Mouse (Mus musculus): ENCODE measurements around the gene Rbbp6. TPM values are rescaled to one million over a fixed set of nuclear protein-coding genes. Genes with fewer than 3 reads are reported as not detected.

The Rbbp6 gene
- 29.3 and 30.6 TPM in 2 replicates for polyA plus RNA-seq (2016; fragmentation: Nextera tagmentation; extraction: Ambion mirVana)

- H3K4me3 ChIP-seq, result no peak within 1 kb of the TSS
- H3K9me3 ChIP-seq, result no peaks in the 10 kb centered on the region
- no peaks in the 10 kb centered on the region for H3K27me3 ChIP-seq (replicated peaks; ENCODE audit: low read depth, poor library complexity, severe bottlenecking)
- DNase-seq (ENCODE audit: low spot score), result no peak
- H3K36me3 ChIP-seq (replicated peaks), result no peaks in the 10 kb centered on the region
- WGBS, result 84% methylated on average over 5 of the region's 5 CpGs
- H3K4me1 ChIP-seq, result peaks cover 5% of the 10 kb centered on the region
- H3K27ac ChIP-seq (replicated peaks), result no peak within 1 kb of the TSS
These were observed at the start of gene Rbbp6 for GRCm38 (mm10) chr7:122965386-122965785. Gene Rbbp6, plus strand, starts transcription at chr7:122965686.

- H3K4me1 ChIP-seq, result no peaks in the 10 kb centered on the region
- WGBS, result 46% methylated on average over 13 of the region's 13 CpGs
- H3K36me3 ChIP-seq (replicated peaks), result no peaks in the 10 kb centered on the region
- no peaks in the 10 kb centered on the region for H3K27me3 ChIP-seq (replicated peaks; ENCODE audit: low read depth, poor library complexity, severe bottlenecking)
- H3K9me3 ChIP-seq, result no peaks in the 10 kb centered on the region
- H3K4me3 ChIP-seq, result no peak overlapping the region
- no peak overlapping the region for H3K27ac ChIP-seq (replicated peaks)
- peak; percentile 55 for DNase-seq (ENCODE audit: low spot score)
These were observed 45.5 kb upstream of the Rbbp6 start for GRCm38 (mm10) chr7:122919728-122920582.

- DNase-seq (ENCODE audit: low spot score), result peak; percentile 18
- Histone ChIP-seq H3K9me3 (no peaks in the 10 kb centered on the region), H3K27ac (replicated peaks) (no peak overlapping the region), H3K36me3 (replicated peaks) (no peaks in the 10 kb centered on the region), H3K27me3 (replicated peaks; ENCODE audit: low read depth, poor library complexity, severe bottlenecking) (no peaks in the 10 kb centered on the region), H3K4me3 (no peak overlapping the region), H3K4me1 (no peaks in the 10 kb centered on the region)
- 81% methylated on average over 9 of the region's 9 CpGs for WGBS
These were observed 43.9 kb upstream of the Rbbp6 start for GRCm38 (mm10) chr7:122921537-122921936.

- DNase-seq (ENCODE audit: low spot score), result no peak
- Histone ChIP-seq H3K36me3 (replicated peaks) (no peaks in the 10 kb centered on the region), H3K4me1 (no peaks in the 10 kb centered on the region), H3K27me3 (replicated peaks; ENCODE audit: low read depth, poor library complexity, severe bottlenecking) (no peaks in the 10 kb centered on the region), H3K27ac (replicated peaks) (no peak overlapping the region), H3K9me3 (no peaks in the 10 kb centered on the region), H3K4me3 (no peak overlapping the region)
- WGBS, result 71% methylated on average over 3 of the region's 3 CpGs
These were observed 41.2 kb upstream of the Rbbp6 start for GRCm38 (mm10) chr7:122924256-122924655.

- no peaks in the 10 kb centered on the region for H3K36me3 ChIP-seq (replicated peaks)
- H3K4me1 ChIP-seq, result no peaks in the 10 kb centered on the region
- H3K9me3 ChIP-seq, result no peaks in the 10 kb centered on the region
- H3K27ac ChIP-seq (replicated peaks), result no peak overlapping the region
- no peaks in the 10 kb centered on the region for H3K27me3 ChIP-seq (replicated peaks; ENCODE audit: low read depth, poor library complexity, severe bottlenecking)
- H3K4me3 ChIP-seq, result no peak overlapping the region
- WGBS, result 57% methylated on average over 3 of the region's 3 CpGs
- DNase-seq (ENCODE audit: low spot score), result no peak
These were observed 35.0 kb upstream of the Rbbp6 start for GRCm38 (mm10) chr7:122930494-122930893.

GRCm38 (mm10) chr7:122932171-122932570 is 33.3 kb upstream of the Rbbp6 start:
- Histone ChIP-seq H3K27ac (replicated peaks) (no peak overlapping the region), H3K9me3 (no peaks in the 10 kb centered on the region), H3K27me3 (replicated peaks; ENCODE audit: low read depth, poor library complexity, severe bottlenecking) (no peaks in the 10 kb centered on the region), H3K4me1 (no peaks in the 10 kb centered on the region), H3K4me3 (no peak overlapping the region), H3K36me3 (replicated peaks) (no peaks in the 10 kb centered on the region)
- WGBS, result 65% methylated on average over 1 of the region's 1 CpGs
- no peak for DNase-seq (ENCODE audit: low spot score)

- Histone ChIP-seq H3K9me3 (no peaks in the 10 kb centered on the region), H3K36me3 (replicated peaks) (no peaks in the 10 kb centered on the region), H3K27me3 (replicated peaks; ENCODE audit: low read depth, poor library complexity, severe bottlenecking) (no peaks in the 10 kb centered on the region), H3K4me3 (no peak overlapping the region), H3K4me1 (no peaks in the 10 kb centered on the region; the same call in 1 of the 2 replicates), H3K27ac (replicated peaks) (no peak overlapping the region)
- no peak for DNase-seq (ENCODE audit: low spot score)
These were observed 28.9 kb upstream of the Rbbp6 start for GRCm38 (mm10) chr7:122936626-122937025.

GRCm38 (mm10) chr7:122938197-122938596 is 27.3 kb upstream of the Rbbp6 start:
- H3K27ac ChIP-seq (replicated peaks), result no peak overlapping the region
- no peaks in the 10 kb centered on the region; the same call in 1 of the 2 replicates for H3K4me1 ChIP-seq
- H3K9me3 ChIP-seq, result no peaks in the 10 kb centered on the region
- H3K36me3 ChIP-seq (replicated peaks), result no peaks in the 10 kb centered on the region
- no peak for DNase-seq (ENCODE audit: low spot score)
- 76% methylated on average over 1 of the region's 1 CpGs for WGBS
- H3K27me3 ChIP-seq (replicated peaks; ENCODE audit: low read depth, poor library complexity, severe bottlenecking), result no peaks in the 10 kb centered on the region
- no peak overlapping the region for H3K4me3 ChIP-seq

- H3K4me3 ChIP-seq, result no peak overlapping the region
- no peaks in the 10 kb centered on the region for H3K36me3 ChIP-seq (replicated peaks)
- 85% methylated on average over 3 of the region's 3 CpGs for WGBS
- H3K4me1 ChIP-seq, result no peaks in the 10 kb centered on the region; the same call in 1 of the 2 replicates
- DNase-seq (ENCODE audit: low spot score), result no peak
- H3K9me3 ChIP-seq, result no peaks in the 10 kb centered on the region
- no peaks in the 10 kb centered on the region for H3K27me3 ChIP-seq (replicated peaks; ENCODE audit: low read depth, poor library complexity, severe bottlenecking)
- no peak overlapping the region for H3K27ac ChIP-seq (replicated peaks)
These were observed 26.3 kb upstream of the Rbbp6 start for GRCm38 (mm10) chr7:122939181-122939580.

- no peaks in the 10 kb centered on the region for H3K27me3 ChIP-seq (replicated peaks; ENCODE audit: low read depth, poor library complexity, severe bottlenecking)
- no peak for DNase-seq (ENCODE audit: low spot score)
- WGBS, result 15% methylated on average over 12 of the region's 12 CpGs
- no peaks in the 10 kb centered on the region for H3K9me3 ChIP-seq
- no peaks in the 10 kb centered on the region; the same call in 1 of the 2 replicates for H3K4me1 ChIP-seq
- peak overlapping the region; percentile 24; the same call in 1 of the 2 replicates for H3K4me3 ChIP-seq
- H3K36me3 ChIP-seq (replicated peaks), result no peaks in the 10 kb centered on the region
- H3K27ac ChIP-seq (replicated peaks), result no peak overlapping the region
These were observed 25.0 kb upstream of the Rbbp6 start for GRCm38 (mm10) chr7:122940371-122941075.

- DNase-seq (ENCODE audit: low spot score), result no peak
- Histone ChIP-seq H3K4me3 (no peak overlapping the region), H3K36me3 (replicated peaks) (no peaks in the 10 kb centered on the region), H3K9me3 (no peaks in the 10 kb centered on the region), H3K27me3 (replicated peaks; ENCODE audit: low read depth, poor library complexity, severe bottlenecking) (no peaks in the 10 kb centered on the region), H3K27ac (replicated peaks) (no peak overlapping the region), H3K4me1 (no peaks in the 10 kb centered on the region; the same call in 1 of the 2 replicates)
- 90% methylated on average over 8 of the region's 8 CpGs for WGBS
These were observed 23.4 kb upstream of the Rbbp6 start for GRCm38 (mm10) chr7:122942111-122942510.

- no peaks in the 10 kb centered on the region for H3K36me3 ChIP-seq (replicated peaks)
These were observed 20.3 kb upstream of the Rbbp6 start for GRCm38 (mm10) chr7:122945149-122945548.

GRCm38 (mm10) chr7:122949268-122949667 is 16.2 kb upstream of the Rbbp6 start:
- Histone ChIP-seq H3K36me3 (replicated peaks) (no peaks in the 10 kb centered on the region), H3K4me3 (no peak overlapping the region), H3K4me1 (peaks cover 11% of the 10 kb centered on the region), H3K9me3 (no peaks in the 10 kb centered on the region), H3K27ac (replicated peaks) (no peak overlapping the region), H3K27me3 (replicated peaks; ENCODE audit: low read depth, poor library complexity, severe bottlenecking) (no peaks in the 10 kb centered on the region)
- DNase-seq (ENCODE audit: low spot score), result no peak
- WGBS, result 79% methylated on average over 3 of the region's 3 CpGs

More at GRCm38 (mm10) chr7:122945149-122945548, 20.3 kb upstream of the Rbbp6 start:
- Histone ChIP-seq H3K27me3 (replicated peaks; ENCODE audit: low read depth, poor library complexity, severe bottlenecking) (no peaks in the 10 kb centered on the region), H3K9me3 (no peaks in the 10 kb centered on the region), H3K27ac (replicated peaks) (no peak overlapping the region), H3K4me3 (no peak overlapping the region), H3K4me1 (no peaks in the 10 kb centered on the region; the same call in 1 of the 2 replicates)
- DNase-seq (ENCODE audit: low spot score), result peak; percentile 68
- 0% methylated on average over 1 of the region's 1 CpGs for WGBS

Data from embryonic facial prominence, embryonic 10.5 days (tissue).